Mouse (Mus musculus): ENCODE results near the gene Iyd.

- TF ChIP-seq CTCF (IDR thresholded peaks at IDR 0.05; ENCODE audit: low read depth) (no peak), EP300 (IDR thresholded peaks at IDR 0.05; ENCODE audit: low read depth) (no peak)
These were observed 30.3 kb upstream of the Iyd start for GRCm38 (mm10) chr10:3509663-3510277.
